Mouse (Mus musculus) ovary, postnatal 14 days (tissue): ENCODE results near the gene Mex3a.

Experiments used
- DNase-seq: peaks from one replicate; pipeline ENCODE4 v3.0.0; 2022; ENCODE audit warnings: low spot score

Gene Mex3a

GRCm38 (mm10) chr3:88532299-88532674, at the start of gene Mex3a:
Gene Mex3a (plus strand): TSS chr3:88532395.
- no peak for DNase-seq

DNA sequence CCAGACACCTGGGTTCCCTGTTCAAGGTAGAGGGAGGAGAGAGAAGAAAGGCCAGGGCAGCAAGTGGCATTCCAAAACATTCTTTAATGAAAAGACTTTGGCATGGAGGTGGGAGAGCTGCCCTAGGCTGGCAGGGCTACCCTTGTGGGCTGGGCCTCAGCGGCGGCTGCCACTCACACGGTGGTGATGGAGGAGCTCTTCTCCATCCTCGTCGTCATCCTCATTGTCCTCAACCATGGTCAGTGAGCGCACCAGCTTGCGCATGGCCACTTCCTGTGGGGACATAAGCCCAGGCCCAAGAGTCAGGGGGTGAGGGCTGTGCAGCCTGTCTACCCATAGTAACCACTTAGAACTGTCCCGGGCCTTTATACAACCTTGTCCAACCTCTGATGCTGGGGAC, 49.1 kb upstream of the Mex3a start:
- no peak for DNase-seq

DNA sequence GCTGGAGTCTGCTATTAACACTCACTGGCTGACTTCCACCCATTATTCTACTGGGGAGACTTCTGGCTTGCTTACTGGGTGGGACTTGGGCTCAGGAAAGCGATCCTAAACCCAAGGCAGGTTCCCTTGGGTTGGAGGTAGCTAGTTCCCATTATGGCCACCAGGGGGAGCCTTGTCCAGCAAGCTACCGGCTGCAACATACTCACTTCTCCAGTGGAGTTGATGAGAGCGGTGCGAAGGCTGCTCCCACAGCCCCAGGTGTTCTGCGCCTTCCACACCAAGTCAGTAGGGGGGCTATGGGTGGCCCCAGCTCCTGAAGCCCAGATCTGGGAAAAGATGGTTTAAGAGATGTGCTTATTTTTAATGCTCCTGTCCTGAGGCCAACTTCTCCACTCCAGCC, 48.6 kb upstream of the Mex3a start:
- DNase-seq = peak; percentile 75

- no peak for DNase-seq
Measured at GRCm38 (mm10) chr3:88484597-88485316, 47.4 kb upstream of the Mex3a start.

- DNase-seq = no peak
Measured at GRCm38 (mm10) chr3:88486043-88486442, 46.2 kb upstream of the Mex3a start.

- no peak for DNase-seq
Measured at GRCm38 (mm10) chr3:88486887-88487286, 45.3 kb upstream of the Mex3a start.

- no peak for DNase-seq
Measured at GRCm38 (mm10) chr3:88487396-88487795, 44.8 kb upstream of the Mex3a start.

GRCm38 (mm10) chr3:88493706-88494582, 38.3 kb upstream of the Mex3a start:
- DNase-seq = no peak

- no peak for DNase-seq
Measured at GRCm38 (mm10) chr3:88494836-88495628, 37.2 kb upstream of the Mex3a start.

- no peak for DNase-seq
Measured at GRCm38 (mm10) chr3:88495741-88496415, 36.3 kb upstream of the Mex3a start.

DNA sequence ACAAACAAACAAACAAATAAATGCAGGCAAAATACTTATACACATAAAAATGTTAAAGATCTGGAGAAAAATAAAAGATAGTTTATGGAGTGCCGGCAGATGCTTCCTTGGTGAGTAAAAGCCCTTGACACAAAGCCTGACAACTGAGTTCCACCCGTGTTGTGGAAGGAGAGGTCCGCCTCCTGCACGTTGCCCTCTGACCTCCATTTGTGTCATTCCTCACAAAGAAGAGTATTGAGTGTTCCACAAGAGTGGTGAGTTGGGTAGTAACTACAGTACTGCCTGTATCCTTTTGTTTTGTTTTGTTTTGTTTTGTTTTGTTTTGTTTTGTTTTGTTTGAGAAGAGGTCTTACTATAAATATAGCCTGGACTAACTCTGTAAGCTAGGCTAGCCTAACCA, 32.6 kb upstream of the Mex3a start:
- DNase-seq = no peak

GRCm38 (mm10) chr3:88500087-88500486, 32.1 kb upstream of the Mex3a start:
- no peak for DNase-seq

GRCm38 (mm10) chr3:88500655-88501365, 31.4 kb upstream of the Mex3a start:
- no peak for DNase-seq

DNA sequence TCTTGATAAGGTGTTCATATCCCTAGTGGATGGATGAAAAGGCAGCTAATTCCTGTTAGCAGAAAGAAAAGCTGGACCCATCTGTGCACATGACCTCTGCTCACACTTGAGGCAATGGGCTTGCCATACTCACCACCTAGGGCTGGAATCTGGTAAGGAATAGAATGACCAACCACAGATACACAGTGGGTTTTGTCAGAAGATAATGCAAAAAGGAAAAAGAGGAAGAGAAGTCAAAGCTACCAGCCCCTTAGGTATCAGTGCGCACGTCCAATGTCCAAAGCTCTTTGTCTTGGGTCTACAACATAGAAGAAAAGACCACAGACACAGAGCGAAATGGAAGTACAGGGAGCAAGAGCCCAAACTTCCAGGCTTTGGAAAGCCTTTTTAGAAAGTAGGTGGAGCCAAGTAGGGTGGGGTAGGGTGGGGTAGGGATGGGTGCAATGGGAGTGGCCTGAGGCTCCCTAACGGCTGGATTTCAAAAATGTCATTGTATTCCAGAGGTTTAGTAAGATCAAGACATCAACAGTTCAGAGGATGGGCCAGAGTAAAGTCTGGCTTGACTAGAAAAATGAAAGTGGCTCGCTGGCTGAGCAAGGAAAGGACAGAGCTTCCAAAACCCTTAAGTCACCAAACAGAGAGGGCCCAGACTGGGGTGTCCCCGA, 30.7 kb upstream of the Mex3a start:
- no peak for DNase-seq

DNA sequence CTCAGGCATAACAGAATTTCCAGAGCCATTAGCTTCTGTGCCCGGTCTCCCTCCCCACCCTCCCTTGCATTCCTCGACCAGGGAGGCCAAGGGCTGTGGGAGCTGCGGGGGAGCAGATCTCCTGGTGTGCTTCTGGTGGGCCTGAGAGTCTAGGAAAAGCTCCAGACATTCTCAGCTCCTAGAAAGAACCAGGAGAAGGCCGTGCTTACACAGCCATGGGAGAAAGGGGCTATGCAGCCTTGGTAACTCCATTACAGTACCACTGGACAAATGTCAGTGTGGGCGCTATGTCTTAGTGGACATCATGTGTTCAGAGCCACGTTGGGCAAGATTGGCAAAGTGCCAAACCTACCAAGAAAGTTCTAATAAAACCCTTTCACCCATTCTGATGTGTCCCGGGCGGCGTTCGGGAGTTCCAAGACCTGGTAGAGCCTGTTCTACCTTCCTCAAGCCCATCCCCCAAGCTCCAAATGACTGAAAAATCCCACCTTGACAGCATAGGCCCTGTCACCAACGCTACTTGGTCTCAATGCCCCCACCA, 30.1 kb upstream of the Mex3a start:
- DNase-seq = no peak

DNA sequence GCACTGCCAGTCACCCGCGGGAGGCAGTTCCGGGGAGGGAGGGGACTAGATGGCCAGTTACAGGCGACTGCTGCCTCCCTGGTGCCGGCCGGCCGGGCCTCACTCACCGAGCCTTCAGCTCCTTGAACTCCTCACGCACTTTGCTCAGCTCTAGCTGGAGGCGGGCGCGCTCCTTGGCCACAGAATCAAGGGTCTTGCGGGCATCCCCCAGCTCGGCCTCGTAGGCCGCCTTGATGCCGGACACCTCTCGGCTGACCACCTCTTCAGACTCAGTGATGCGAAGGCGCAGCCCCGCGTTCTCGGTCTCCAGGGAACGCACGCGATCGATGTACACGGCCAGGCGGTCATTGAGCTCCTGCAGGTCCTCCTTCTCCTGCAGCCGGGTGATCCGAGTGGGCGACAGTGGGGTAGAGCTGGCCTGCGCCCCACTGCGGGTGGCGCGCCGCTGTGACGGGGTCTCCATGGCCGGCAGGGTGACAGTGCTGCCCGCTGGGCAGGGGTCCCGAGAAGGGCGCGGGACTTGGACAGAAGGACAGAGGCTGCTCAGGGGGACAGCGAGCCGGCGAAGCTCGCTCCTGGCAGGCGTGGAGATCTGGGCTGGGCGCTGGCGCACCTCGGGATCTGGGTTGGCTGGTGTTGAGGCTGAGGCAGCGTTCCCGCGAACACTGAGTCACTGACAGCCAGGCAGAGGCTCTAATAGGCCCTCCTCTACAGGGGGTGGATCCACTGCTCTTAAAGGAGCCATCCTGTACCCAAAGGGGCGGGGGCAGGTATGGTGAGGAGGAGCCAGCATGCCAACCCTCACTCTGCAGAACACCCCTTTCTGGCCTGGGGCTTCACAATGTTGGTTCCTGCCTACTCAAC, 29.3 kb upstream of the Mex3a start:
- DNase-seq = peak; percentile 89

GRCm38 (mm10) chr3:88503505-88503863, 28.7 kb upstream of the Mex3a start:
- DNase-seq = no peak

GRCm38 (mm10) chr3:88503881-88504746, 28.1 kb upstream of the Mex3a start:
- no peak for DNase-seq

DNA sequence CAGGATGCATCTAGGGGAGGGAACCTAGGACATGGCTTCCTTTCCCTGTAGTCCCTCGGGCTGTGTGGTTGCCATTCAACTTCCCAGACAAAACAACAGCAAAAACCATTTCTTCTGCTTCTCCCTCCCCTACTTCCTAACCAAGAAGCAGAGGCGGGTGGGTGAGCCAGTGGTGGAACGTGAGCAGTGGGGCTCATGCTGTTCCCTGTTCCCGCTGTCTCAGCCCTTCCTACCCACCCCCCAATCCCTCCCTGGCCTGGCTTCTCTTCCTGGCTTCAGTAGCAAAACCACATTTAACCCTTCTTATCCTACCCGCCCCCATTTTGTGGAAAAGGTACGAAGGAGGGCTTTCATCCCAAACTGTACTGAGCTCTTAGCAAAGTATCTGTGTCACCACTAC, 27.1 kb upstream of the Mex3a start:
- DNase-seq = no peak
